ENCODE assay signal across 10 mouse cellular contexts in genomic region chr2:178565368-178565818, GRCm38 (mm10).
DNase-seq lines count a peak whose midpoint lies in the region; ATAC-seq and TF ChIP-seq lines count a peak whose summit lies in the region.
"Had no signal": no experiment of that assay in that cellular context is flagged by ENCODE, and none has a peak within 500 bp of the region (broad histone marks: within the 10 kb centered on the region; RNA-seq: fewer than 3 reads in every experiment).

No protein-coding gene starts in this region.

- WGBS in heart, embryonic 16.5 days, result 13% methylated on average over 8 of the region's 8 CpGs
- 50% methylated on average over 8 of the region's 8 CpGs for WGBS in stomach, postnatal 0 days

- no peak overlapping the region for H3K4me3 ChIP-seq in heart, embryonic 16.5 days (ENCODE audit: low read length)
- H3K4me3 ChIP-seq in stomach, postnatal 0 days (ENCODE audit: low read depth, low read length), result no peak overlapping the region
- H3K4me3 ChIP-seq: forebrain, embryonic 10.5 days; stomach, embryonic 15.5 days had no signal

- no peak; the same call in 1 of the 2 replicates for ATAC-seq in heart, embryonic 16.5 days (replicated peaks; ENCODE audit: extremely low read depth, insufficient read depth, low FRiP score)
- peak; percentile 32; the same call in 1 of the 2 replicates for ATAC-seq in granulocyte monocyte progenitor cell, adult 5-6 weeks (replicated peaks; ENCODE audit: poor library complexity, severe bottlenecking)
- ATAC-seq in stomach, postnatal 0 days (ENCODE audit: low FRiP score, low TSS enrichment), result no peak

- TF ChIP-seq EP300 in stomach, postnatal 0 days (optimal IDR thresholded peaks at IDR 0.05), result no peak

- no peaks in the 10 kb centered on the region for H3K36me3 ChIP-seq in heart, embryonic 16.5 days (ENCODE audit: control insufficient read depth, insufficient read depth)
- H3K36me3 ChIP-seq in stomach, postnatal 0 days (ENCODE audit: control insufficient read depth, insufficient read depth, low read length), result no peaks in the 10 kb centered on the region
- H3K36me3 ChIP-seq: forebrain, embryonic 10.5 days; stomach, embryonic 15.5 days had no signal

- H3K27ac ChIP-seq in heart, embryonic 16.5 days (ENCODE audit: low read length), result peak overlapping the region; percentile 53
- H3K27ac ChIP-seq in stomach, postnatal 0 days (replicated peaks), result no peak overlapping the region
- H3K27ac ChIP-seq: forebrain, embryonic 10.5 days; stomach, embryonic 15.5 days had no signal

- no peak for DNase-seq in heart, adult 11 months
- DNase-seq in adipocyte (ENCODE audit: low spot score), result peak; percentile 12
- DNase-seq in left cerebral cortex, postnatal 36 days (ENCODE audit: low spot score in 2 of 2), result peak; percentile 78 to 84
- no peak for DNase-seq in stomach, postnatal 0 days (ENCODE audit: low spot score)
- no peak for DNase-seq in cerebellum, postnatal 4 days (ENCODE audit: low spot score in 2 of 2)
- no peak for DNase-seq in urinary bladder, postnatal 36 days (ENCODE audit: low spot score in 2 of 2)

- no peak overlapping the region for H3K4me2 ChIP-seq in heart, embryonic 16.5 days (ENCODE audit: low read depth, low read length)
- no peak overlapping the region for H3K4me2 ChIP-seq in stomach, postnatal 0 days (replicated peaks; ENCODE audit: low read depth)
- H3K4me2 ChIP-seq: stomach, embryonic 15.5 days had no signal

- H3K9me3 ChIP-seq in heart, embryonic 16.5 days (replicated peaks; ENCODE audit: control insufficient read depth, low read length), result no peaks in the 10 kb centered on the region
- H3K9me3 ChIP-seq in stomach, postnatal 0 days (ENCODE audit: control insufficient read depth, low read length), result no peaks in the 10 kb centered on the region
- H3K9me3 ChIP-seq: forebrain, embryonic 10.5 days; stomach, embryonic 15.5 days had no signal

- peaks cover 5% of the 10 kb centered on the region; the same call in 1 of the 2 replicates for H3K4me1 ChIP-seq in heart, embryonic 16.5 days (ENCODE audit: control insufficient read depth, insufficient read depth, low read length)
- no peaks in the 10 kb centered on the region for H3K4me1 ChIP-seq in stomach, postnatal 0 days (replicated peaks; ENCODE audit: control insufficient read depth, insufficient read depth)
- H3K4me1 ChIP-seq: stomach, embryonic 15.5 days had no signal

- intact Hi-C loops in left cerebral cortex, postnatal 36 days (cut with DNase I), result no loop called here

- TF ChIP-seq CTCF in stomach, postnatal 0 days (IDR thresholded peaks at IDR 0.05; ENCODE audit: low read depth), result no peak

- no peaks in the 10 kb centered on the region for H3K27me3 ChIP-seq in heart, embryonic 16.5 days (ENCODE audit: control insufficient read depth, insufficient read depth, low read length)
- H3K27me3 ChIP-seq in stomach, postnatal 0 days (ENCODE audit: control insufficient read depth, insufficient read depth, low read length), result no peaks in the 10 kb centered on the region
- H3K27me3 ChIP-seq: stomach, embryonic 15.5 days had no signal

- H3K9ac ChIP-seq in heart, embryonic 16.5 days (ENCODE audit: low read length), result no peak overlapping the region
- H3K9ac ChIP-seq in stomach, postnatal 0 days (ENCODE audit: low read length), result no peak overlapping the region
- H3K9ac ChIP-seq: stomach, embryonic 15.5 days had no signal

Comparison
In these comparisons a context has a peak if more than half of its experiments do, and no peak if none do; other contexts are left out.
1. DNase-seq: peak in adipocyte (single experiment) and left cerebral cortex, postnatal 36 days (2 of 2); none in heart, adult 11 months (single experiment), stomach, postnatal 0 days (single experiment), cerebellum, postnatal 4 days (0 of 2) and urinary bladder, postnatal 36 days (0 of 2).